Mouse (Mus musculus) mouse embryonic stem cell (cell line): Measurements from ENCODE around the gene Aars2.

ENCODE experiments used
- in situ Hi-C, 2 experiments: fragments of 300-500 bp; cut with MboI; formaldehyde crosslinking; loops; 1 replicate in 1 of 2; 3 replicates in 1 of 2; pipeline ENCODE4 v1.14.3; 2019 to 2020; ENCODE audit warnings: low sequenced_read_pairs in 2 of 2, low pct_unique_long_range_greater_than_20kb in 1 of 2, mixed read lengths in 1 of 2; ENCODE audit not compliant: unreplicated experiment in 1 of 2

Gene Aars2

GRCm38 (mm10) chr17:45526571-45526970 lies 19.9 kb downstream of the Aars2 start:
- in situ Hi-C loops = no loop called here

GRCm38 (mm10) chr17:45530346-45530782 lies 23.7 kb downstream of the Aars2 start:
- in situ Hi-C loops = no loop called here

GRCm38 (mm10) chr17:45532896-45533295 lies 26.3 kb downstream of the Aars2 start:
- in situ Hi-C loops = no loop called here

- in situ Hi-C loops = no loop called here
Measured at GRCm38 (mm10) chr17:45536264-45536663, 29.6 kb downstream of the Aars2 start.

GRCm38 (mm10) chr17:45538394-45538793 lies 31.8 kb downstream of the Aars2 start:
- in situ Hi-C loops = no loop called here

- in situ Hi-C loops = no loop called here
Measured at GRCm38 (mm10) chr17:45539664-45540063, 33.0 kb downstream of the Aars2 start.

- in situ Hi-C loops = no loop called here
Measured at GRCm38 (mm10) chr17:45542129-45542528, 35.5 kb downstream of the Aars2 start.

- in situ Hi-C loops = no loop called here
Measured at GRCm38 (mm10) chr17:45542705-45543104, 36.1 kb downstream of the Aars2 start.

GRCm38 (mm10) chr17:45543115-45543514 lies 36.5 kb downstream of the Aars2 start:
- in situ Hi-C loops = no loop called here

- in situ Hi-C loops = no loop called here
Measured at GRCm38 (mm10) chr17:45544001-45544872, 37.6 kb downstream of the Aars2 start.

- in situ Hi-C loops = no loop called here
Measured at GRCm38 (mm10) chr17:45544873-45545277, 38.2 kb downstream of the Aars2 start.

GRCm38 (mm10) chr17:45545278-45545961 lies 38.8 kb downstream of the Aars2 start:
- in situ Hi-C loops = no loop called here

GRCm38 (mm10) chr17:45546941-45547340 lies 40.3 kb downstream of the Aars2 start:
- in situ Hi-C loops = no loop called here

GRCm38 (mm10) chr17:45547461-45548190 lies 41.0 kb downstream of the Aars2 start:
- in situ Hi-C loops = no loop called here

- in situ Hi-C loops = no loop called here
Measured at GRCm38 (mm10) chr17:45548541-45549512, 42.2 kb downstream of the Aars2 start.

GRCm38 (mm10) chr17:45549617-45550181 lies 43.1 kb downstream of the Aars2 start, which contains the start of gene Tmem151b:
Gene Tmem151b (minus strand): TSS chr17:45549677.
- in situ Hi-C loops = loop anchor here in 1 of 2 experiments (5.0 kb wide), 1 partner anchor 72 kb away; the partner anchor contains the start of gene Spats1

GRCm38 (mm10) chr17:45550253-45550652 lies 43.6 kb downstream of the Aars2 start:
- in situ Hi-C loops = loop anchor here in 1 of 2 experiments (5.0 kb wide), 1 partner anchor 73 kb away; the partner anchor contains the start of gene Spats1
